Mouse (Mus musculus) liver, adult (tissue): ENCODE data around the gene Fbxo34.

Experiments
- GATA4 ChIP-seq: IDR thresholded peaks from 2 replicates; pipeline ENCODE4 v1.6.1; 2014; ENCODE audit warnings: mild to moderate bottlenecking, low read length; ENCODE audit not compliant: insufficient replicate concordance

The Fbxo34 gene

GRCm38 (mm10) chr14:47525374-47525773 is 75.2 kb downstream of the Fbxo34 start:
- no peak for TF ChIP-seq GATA4

- TF ChIP-seq GATA4 = no peak
Measured at GRCm38 (mm10) chr14:47525861-47526260, 75.6 kb downstream of the Fbxo34 start.

GRCm38 (mm10) chr14:47527833-47528232 is 77.6 kb downstream of the Fbxo34 start:
- no peak for TF ChIP-seq GATA4

DNA sequence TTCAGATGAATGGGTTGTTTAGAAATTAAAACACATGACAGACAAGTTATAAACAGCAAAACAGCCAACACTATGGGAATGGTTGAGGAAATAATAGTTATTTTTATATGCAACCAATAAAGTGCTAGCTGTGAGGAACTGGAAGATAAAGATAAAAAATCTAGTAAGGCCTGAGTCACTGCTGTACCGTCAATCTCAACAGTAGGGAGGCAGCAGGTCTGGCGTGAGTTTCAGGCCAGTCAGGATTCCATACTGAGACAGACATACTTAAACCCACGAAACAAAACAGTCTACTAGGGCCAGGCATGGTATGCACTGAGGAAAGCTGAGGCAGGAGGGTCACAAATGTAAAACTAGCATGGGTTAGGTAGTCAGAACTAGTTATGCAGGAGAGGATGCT is 78.1 kb downstream of the Fbxo34 start:
- TF ChIP-seq GATA4 = no peak

- no peak for TF ChIP-seq GATA4
Measured at GRCm38 (mm10) chr14:47529019-47529418, 78.8 kb downstream of the Fbxo34 start.

- TF ChIP-seq GATA4 = no peak
Measured at GRCm38 (mm10) chr14:47532496-47532895, 82.3 kb downstream of the Fbxo34 start.

- TF ChIP-seq GATA4 = peak; percentile 87; the same call in 1 of the 2 replicates
Measured at GRCm38 (mm10) chr14:47533365-47534175, 83.3 kb downstream of the Fbxo34 start.

DNA sequence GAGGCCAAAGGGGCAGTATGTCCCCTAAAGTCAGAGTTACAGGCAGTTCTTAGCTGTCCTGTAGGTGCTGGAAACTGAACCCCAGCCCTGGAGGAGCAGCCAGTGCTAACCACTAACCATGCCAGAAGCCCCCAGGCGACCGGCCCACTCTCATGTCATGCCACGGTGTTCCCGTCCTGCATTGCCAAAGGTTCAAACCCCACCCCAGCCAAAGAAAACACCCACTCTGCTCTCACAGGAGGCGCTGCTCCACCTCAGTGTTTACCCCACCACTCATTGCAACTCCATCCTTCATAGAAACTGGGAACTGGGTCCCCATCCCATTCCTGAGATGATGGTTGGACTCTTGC is 83.9 kb downstream of the Fbxo34 start:
- no peak for TF ChIP-seq GATA4

GRCm38 (mm10) chr14:47535096-47535495 is 84.9 kb downstream of the Fbxo34 start:
- no peak for TF ChIP-seq GATA4

DNA sequence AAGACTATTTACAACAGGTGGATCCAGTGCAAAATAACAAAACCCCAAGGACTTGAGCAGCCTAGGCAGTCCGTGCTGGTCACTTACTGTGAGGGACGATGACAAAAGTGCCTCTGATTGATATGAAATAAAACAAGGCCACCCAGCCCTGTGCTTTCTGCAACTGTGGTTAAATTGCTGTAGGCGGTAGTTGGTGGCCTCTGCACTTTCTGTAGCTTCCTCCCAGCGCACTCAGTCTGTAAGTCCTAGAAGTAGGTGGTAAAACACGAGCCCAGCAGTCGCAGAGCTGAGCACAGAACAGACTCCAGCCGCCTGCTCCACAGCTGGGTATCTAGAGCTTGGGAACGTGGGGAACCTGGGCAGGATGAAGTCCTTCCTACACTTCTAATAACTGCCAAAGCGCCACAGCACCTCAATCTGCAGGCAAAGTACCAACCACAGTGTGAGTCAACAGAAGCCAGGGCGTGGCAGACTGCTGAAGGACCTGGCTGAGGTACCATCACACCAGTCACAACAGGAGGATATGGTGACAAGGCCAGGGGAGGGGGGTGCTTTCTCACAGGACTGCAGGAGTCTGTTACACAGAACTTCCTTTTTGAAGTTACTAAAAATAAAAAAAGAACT is 91.2 kb downstream of the Fbxo34 start:
- no peak for TF ChIP-seq GATA4

DNA sequence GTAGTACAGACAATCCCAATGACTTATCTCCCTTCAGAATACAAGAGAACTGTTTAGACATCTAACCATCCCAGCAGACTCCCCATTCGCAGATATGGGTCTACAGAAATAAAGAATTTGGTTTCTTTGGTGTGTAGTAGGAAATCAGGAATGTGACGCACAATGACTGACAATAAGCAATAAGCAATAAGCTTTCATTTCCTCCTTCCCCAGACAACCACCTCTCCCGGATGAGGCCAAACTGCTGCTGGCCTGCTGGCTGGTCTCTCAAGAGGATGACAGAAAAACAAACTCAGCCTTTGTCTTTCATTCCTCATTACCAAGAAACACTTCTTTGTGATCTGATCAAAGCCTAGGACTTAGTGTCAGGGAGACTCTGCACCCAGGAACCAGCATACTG is 92.1 kb downstream of the Fbxo34 start:
- no peak for TF ChIP-seq GATA4

GRCm38 (mm10) chr14:47544286-47544685 is 94.1 kb downstream of the Fbxo34 start:
- TF ChIP-seq GATA4 = no peak

DNA sequence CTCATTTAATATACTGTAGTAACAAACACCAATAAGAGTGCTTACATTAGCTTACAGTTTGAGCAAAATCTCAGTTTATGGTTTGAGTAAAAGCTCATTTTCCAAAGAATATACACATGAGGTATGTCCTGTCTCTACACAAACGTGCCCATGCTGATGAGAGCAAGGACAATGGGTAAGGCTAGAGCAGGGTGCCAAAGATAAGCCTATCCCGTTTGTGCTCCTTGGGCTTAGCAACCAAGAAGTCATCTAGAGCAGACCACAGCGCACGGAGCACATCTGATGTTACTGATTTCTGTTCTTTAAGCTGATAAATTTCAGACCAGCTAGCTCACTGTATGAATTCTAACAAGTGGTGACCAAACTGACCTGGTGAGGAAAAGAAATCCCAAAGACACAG is 94.7 kb downstream of the Fbxo34 start:
- no peak for TF ChIP-seq GATA4

DNA sequence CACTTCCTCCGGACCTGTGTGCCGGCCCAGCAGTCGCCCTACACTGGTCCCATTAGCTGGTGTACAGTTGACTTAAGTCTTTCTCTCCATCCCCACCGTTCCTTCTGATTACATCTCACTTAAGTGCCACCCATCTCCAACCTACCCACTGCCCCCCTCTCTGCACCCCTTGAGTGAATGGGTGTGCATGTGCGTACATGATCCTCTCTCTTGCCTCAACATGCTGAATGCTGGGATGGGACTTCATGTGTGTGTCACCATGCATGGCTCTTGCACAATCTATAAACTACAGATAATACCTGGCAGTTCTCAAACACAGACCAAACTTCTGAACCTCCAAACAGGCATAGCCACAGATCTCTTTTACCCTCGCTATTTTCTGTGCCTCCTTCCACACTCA is 101.4 kb downstream of the Fbxo34 start:
- no peak for TF ChIP-seq GATA4

DNA sequence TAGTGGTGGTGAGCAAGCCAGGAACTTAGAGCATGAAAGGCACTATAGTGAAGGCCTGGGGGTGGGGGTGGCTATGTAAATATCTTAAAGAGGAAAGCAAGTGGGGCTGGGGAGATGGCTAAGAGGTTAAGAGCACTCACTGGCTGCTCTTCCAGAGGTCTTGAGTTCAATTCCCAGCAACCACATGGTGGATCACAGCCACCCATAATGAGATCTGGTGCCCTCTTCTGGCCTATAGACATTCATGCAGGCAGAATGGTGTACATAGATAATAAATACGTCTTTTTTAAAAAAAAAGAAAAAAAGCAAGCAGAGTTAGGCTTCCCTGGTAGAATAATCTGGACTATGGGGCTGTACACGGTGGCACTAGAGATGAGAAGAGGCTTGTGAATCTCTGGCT is 103.2 kb downstream of the Fbxo34 start:
- no peak for TF ChIP-seq GATA4

DNA sequence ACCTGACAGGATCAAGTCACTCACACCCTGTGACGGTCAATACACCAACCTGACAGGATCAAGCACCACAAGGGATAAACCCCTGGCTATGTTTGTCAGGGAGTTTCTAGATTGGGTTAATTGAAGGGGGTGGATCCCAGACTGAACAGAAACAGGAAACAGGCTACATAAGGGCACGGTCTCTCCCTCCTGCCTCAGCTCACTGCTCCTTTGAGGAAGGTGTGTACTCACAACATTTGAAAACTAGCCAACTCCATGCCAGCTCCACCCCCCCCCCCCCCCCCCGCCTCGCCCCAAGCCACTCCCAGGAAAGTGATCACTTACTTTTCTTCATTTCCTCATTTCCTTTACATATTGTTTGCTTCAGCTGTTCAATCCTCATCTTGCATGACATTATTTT is 104.0 kb downstream of the Fbxo34 start:
- TF ChIP-seq GATA4 = no peak

DNA sequence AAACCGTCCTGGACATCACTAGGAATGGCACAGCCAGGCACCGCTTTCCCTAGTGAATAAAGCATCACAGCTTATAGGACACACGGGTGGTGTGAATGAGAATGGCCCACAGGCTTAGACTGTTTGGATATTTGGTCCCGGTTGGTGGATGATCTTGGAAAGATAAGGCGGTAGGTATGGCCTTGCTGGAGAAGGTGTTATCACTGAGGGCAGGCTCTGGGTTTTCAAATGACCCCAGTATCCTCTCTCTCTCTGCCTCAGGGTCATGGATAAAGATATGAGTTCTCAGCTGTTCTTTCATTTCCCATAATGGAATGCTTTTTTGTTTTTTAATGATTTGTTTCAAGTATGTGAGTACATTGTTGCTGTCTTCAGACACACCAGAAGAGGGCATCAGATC is 105.0 kb downstream of the Fbxo34 start:
- TF ChIP-seq GATA4 = no peak
